Comparison of ENCODE assay signal across 9 mouse cellular contexts in genomic region chr3:27782056-27782765, GRCm38 (mm10).
DNase-seq lines count a peak whose midpoint lies in the region; ATAC-seq lines count a peak whose summit lies in the region.
"Had no signal": no experiment of that assay in that cellular context is flagged by ENCODE, and none has a peak within 500 bp of the region (broad histone marks: within the 10 kb centered on the region; RNA-seq: fewer than 3 reads in every experiment).

No protein-coding gene starts in this region.

- H3K4me2 ChIP-seq in hindbrain, embryonic 12.5 days (replicated peaks) = peak overlapping the region; percentile 38
- peak overlapping the region; percentile 31 for H3K4me2 ChIP-seq in midbrain, embryonic 11.5 days

- peaks cover 33% of the 10 kb centered on the region for H3K4me1 ChIP-seq in hindbrain, embryonic 12.5 days
- H3K4me1 ChIP-seq in midbrain, embryonic 11.5 days (ENCODE audit: control insufficient read depth, insufficient read depth, low read length) = peaks cover 19% of the 10 kb centered on the region
- H3K4me1 ChIP-seq: megakaryocyte, embryonic 14.5 days had no signal

- no peaks in the 10 kb centered on the region for H3K9me3 ChIP-seq in hindbrain, embryonic 12.5 days (replicated peaks)
- H3K9me3 ChIP-seq in midbrain, embryonic 11.5 days (ENCODE audit: control insufficient read depth, low read length) = no peaks in the 10 kb centered on the region

- no peaks in the 10 kb centered on the region for H3K36me3 ChIP-seq in hindbrain, embryonic 12.5 days
- no peaks in the 10 kb centered on the region for H3K36me3 ChIP-seq in midbrain, embryonic 11.5 days (ENCODE audit: control insufficient read depth, insufficient read depth, low read length)

- peak overlapping the region; percentile 70 for H3K27ac ChIP-seq in hindbrain, embryonic 12.5 days
- peak overlapping the region; percentile 48; the same call in 1 of the 2 replicates for H3K27ac ChIP-seq in midbrain, embryonic 11.5 days (ENCODE audit: low read depth, low read length)

- H3K9ac ChIP-seq in hindbrain, embryonic 12.5 days = no peak overlapping the region
- peak overlapping the region; percentile 39 for H3K9ac ChIP-seq in midbrain, embryonic 11.5 days (ENCODE audit: low read length)

- no peaks in the 10 kb centered on the region for H3K27me3 ChIP-seq in hindbrain, embryonic 12.5 days
- no peaks in the 10 kb centered on the region for H3K27me3 ChIP-seq in midbrain, embryonic 11.5 days (ENCODE audit: control insufficient read depth, insufficient read depth, low read length)

- peak; percentile 12 to 13 for DNase-seq in cerebellum, postnatal 14 days
- DNase-seq in cerebellum, adult 8-10 months = no peak
- peak; percentile 49 for DNase-seq in embryo, embryonic 10.5 days (ENCODE audit: low spot score)
- DNase-seq in midbrain, embryonic 11.5 days (ENCODE audit: low spot score, missing footprints) = peak; percentile 91
- DNase-seq in adrenal gland, postnatal 10 days = no peak
- no peak for DNase-seq in kidney, postnatal 10 days

- peak; percentile 80 for ATAC-seq in hindbrain, embryonic 12.5 days (ENCODE audit: low FRiP score)
- peak; percentile 82 for ATAC-seq in midbrain, embryonic 11.5 days (ENCODE audit: low FRiP score)
- ATAC-seq in megakaryocyte progenitor cell, adult 5-6 weeks (replicated peaks; ENCODE audit: poor library complexity) = no peak

- H3K4me3 ChIP-seq in hindbrain, embryonic 12.5 days = no peak overlapping the region; the same call in 1 of the 2 replicates
- H3K4me3 ChIP-seq in midbrain, embryonic 11.5 days (ENCODE audit: low read depth, low read length) = no peak overlapping the region
- H3K4me3 ChIP-seq: megakaryocyte, embryonic 14.5 days had no signal

- 21% methylated on average over 19 of the region's 19 CpGs for WGBS in hindbrain, embryonic 12.5 days
- 30% methylated on average over 19 of the region's 19 CpGs for WGBS in midbrain, embryonic 11.5 days

Comparison
In these comparisons a context has a peak if more than half of its experiments do, and no peak if none do; other contexts are left out.
1. DNase-seq: peak in cerebellum, postnatal 14 days (2 of 2), embryo, embryonic 10.5 days (single experiment) and midbrain, embryonic 11.5 days (single experiment); none in cerebellum, adult 8-10 months (single experiment), adrenal gland, postnatal 10 days (single experiment) and kidney, postnatal 10 days (single experiment).